Mouse (Mus musculus) liver, embryonic 13.5 days (tissue): Measurements from ENCODE around the gene 1110032A03Rik. TPM values are rescaled to one million over a fixed set of nuclear protein-coding genes. Genes with fewer than 3 reads are reported as not detected.
A peak's percentile ranks its signal among the peaks of the same experiment; 100 is the strongest.

ENCODE experiments used
- ATAC-seq: fragments of 200-750 bp; cut with Nextera tagmentation; 2 replicates; pipeline ENCODE4 v1.8.0; 2017; ENCODE audit warnings: low read depth, mild to moderate bottlenecking, moderate number of reproducible peaks, moderate library complexity
- DNase-seq: peaks from one replicate; pipeline ENCODE4 v3.0.0; 2022
- H3K27ac ChIP-seq: fragments of 300-500 bp; sonication (generic); 2 replicates; pipeline ENCODE4 v1.5.1; 2015; ENCODE audit warnings: moderate library complexity, mild to moderate bottlenecking, inconsistent platforms
- H3K27me3 ChIP-seq: fragments of 300-500 bp; sonication (generic); 2 replicates; pipeline ENCODE4 v1.6.1; 2015; ENCODE audit warnings: mild to moderate bottlenecking, inconsistent platforms
- H3K36me3 ChIP-seq: fragments of 300-500 bp; sonication (generic); 2 replicates; pipeline ENCODE4 v1.6.1; 2015; ENCODE audit warnings: mild to moderate bottlenecking, inconsistent platforms
- H3K4me1 ChIP-seq: fragments of 300-500 bp; sonication (generic); replicated peaks from 2 replicates; pipeline ENCODE4 v1.6.1; 2015; ENCODE audit warnings: inconsistent platforms
- H3K4me2 ChIP-seq: fragments of 300-500 bp; sonication (generic); 2 replicates; pipeline ENCODE4 v1.6.1; 2015; ENCODE audit warnings: inconsistent platforms, mild to moderate bottlenecking, moderate library complexity
- H3K4me3 ChIP-seq: fragments of 300-500 bp; sonication (generic); replicated peaks from 2 replicates; pipeline ENCODE4 v1.5.1; 2015; ENCODE audit warnings: mild to moderate bottlenecking, inconsistent platforms
- H3K9ac ChIP-seq: fragments of 300-500 bp; sonication (generic); 2 replicates; pipeline ENCODE4 v1.6.1; 2015; ENCODE audit warnings: mild to moderate bottlenecking, inconsistent platforms
- H3K9me3 ChIP-seq: fragments of 300-500 bp; sonication (generic); replicated peaks from 2 replicates; pipeline ENCODE4 v1.6.1; 2016; ENCODE audit warnings: inconsistent platforms
- WGBS: fragments of 180-500 bp; shearing (Covaris S2); methylation state at CpG from one replicate; pipeline ENCODE4 v1.1.7; 2015; ENCODE audit not compliant: insufficient replicate concordance; 5-methylcytosine and 5-hydroxymethylcytosine counted together
- polyA plus RNA-seq: library from polyadenylated mRNA; unstranded; fragments of >200 nt; fragmentation: Nextera tagmentation; extraction: Ambion mirVana; gene quantifications from 2 replicates; pipeline ENCODE4 v1.2.1, GENCODE M21; 2015

1110032A03Rik gene
- polyA plus RNA-seq, 1 experiment from 2014 or later: 14.6 TPM

DNA sequence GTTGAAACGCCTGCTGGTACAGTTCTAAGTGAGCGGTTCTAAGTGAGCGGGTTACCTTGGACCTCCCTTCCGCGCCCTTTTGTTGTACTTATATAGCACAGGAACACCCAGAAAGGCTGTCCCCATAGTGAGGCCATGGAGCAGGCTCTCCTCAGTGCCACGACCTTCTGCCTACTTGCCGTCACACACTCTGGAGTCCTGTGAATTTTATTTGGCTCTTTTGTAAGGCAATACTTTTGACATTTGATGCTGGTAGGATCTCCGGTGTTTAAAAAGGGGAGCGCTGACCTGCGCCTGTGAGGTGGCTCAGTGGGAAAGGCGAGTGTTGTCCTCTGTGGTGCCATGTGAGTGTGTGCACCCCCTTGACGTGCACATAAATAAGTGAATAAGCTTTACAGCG lies 33.8 kb upstream of the 1110032A03Rik start:
- Histone ChIP-seq H3K4me2 (no peak overlapping the region), H3K9ac (no peak overlapping the region), H3K27ac (peak overlapping the region; percentile 87), H3K4me3 (no peak overlapping the region), H3K9me3 (no peaks in the 10 kb centered on the region), H3K27me3 (no peaks in the 10 kb centered on the region), H3K4me1 (peaks cover 83% of the 10 kb centered on the region), H3K36me3 (peaks cover 53% of the 10 kb centered on the region)
- no peak for ATAC-seq
- 91% methylated on average over 13 of the region's 13 CpGs for WGBS
- no peak for DNase-seq

DNA sequence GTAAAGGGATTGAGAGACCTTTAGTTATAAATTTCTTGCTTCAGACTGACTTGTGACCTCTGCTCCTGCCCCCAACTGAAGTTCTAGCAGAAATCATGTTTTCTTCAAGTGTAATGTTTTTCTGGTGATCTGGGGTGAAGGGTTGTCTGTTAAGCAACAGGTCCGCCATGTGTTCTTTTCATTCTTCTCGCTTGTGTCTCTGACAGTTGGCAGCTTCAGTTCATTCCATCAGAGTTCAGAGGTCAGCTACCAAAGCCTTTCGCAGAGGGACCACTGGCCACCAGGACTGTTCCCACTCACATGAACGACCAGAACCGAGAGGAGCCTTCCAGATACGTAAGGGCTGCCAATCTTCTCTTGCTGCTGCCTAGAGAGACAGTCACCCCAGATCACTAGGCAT lies 33.2 kb upstream of the 1110032A03Rik start:
- Histone ChIP-seq H3K4me1 (peaks cover 83% of the 10 kb centered on the region), H3K9me3 (no peaks in the 10 kb centered on the region), H3K27me3 (no peaks in the 10 kb centered on the region), H3K9ac (no peak overlapping the region), H3K27ac (peak overlapping the region; percentile 87), H3K36me3 (peaks cover 58% of the 10 kb centered on the region), H3K4me2 (no peak overlapping the region), H3K4me3 (no peak overlapping the region)
- 86% methylated on average over 6 of the region's 6 CpGs for WGBS
- ATAC-seq: no peak
- no peak for DNase-seq

DNA sequence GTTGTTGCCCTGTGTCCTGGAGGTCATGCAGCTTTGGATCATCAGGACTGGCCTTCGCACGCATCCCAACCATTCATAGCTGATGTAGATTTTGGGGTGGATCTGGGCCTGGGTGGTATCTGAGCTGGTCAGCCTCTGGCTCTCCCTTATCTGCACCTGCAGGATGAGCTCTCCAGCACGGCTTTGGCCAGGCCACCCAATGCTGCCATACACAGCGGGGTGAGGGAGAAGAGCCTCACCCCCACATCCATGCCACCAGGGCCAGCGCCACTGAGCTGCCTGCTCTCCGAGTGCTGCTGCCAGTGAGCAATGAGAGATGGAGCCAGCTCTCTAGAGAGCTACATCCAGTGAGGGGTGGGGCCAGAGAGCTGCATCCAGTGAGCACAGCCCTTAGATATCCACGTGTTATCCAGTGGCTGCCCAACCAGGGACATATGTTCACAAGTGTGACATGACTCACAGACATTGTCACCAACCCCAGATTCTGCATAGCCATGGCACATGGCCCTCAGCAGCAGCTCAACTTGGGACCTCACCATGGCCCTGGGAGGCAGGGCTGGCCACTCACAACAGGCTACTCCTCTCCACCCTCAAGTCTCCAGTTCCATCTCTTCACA lies 27.8 kb upstream of the 1110032A03Rik start:
- Histone ChIP-seq H3K4me2 (peak overlapping the region; percentile 48), H3K27ac (peak overlapping the region; percentile 92), H3K4me3 (no peak overlapping the region; the same call in 1 of the 2 replicates), H3K9me3 (no peaks in the 10 kb centered on the region), H3K4me1 (peaks cover 56% of the 10 kb centered on the region), H3K27me3 (no peaks in the 10 kb centered on the region), H3K9ac (peak overlapping the region; percentile 61), H3K36me3 (peaks cover 53% of the 10 kb centered on the region)
- 37% methylated on average over 7 of the region's 7 CpGs for WGBS
- DNase-seq: peak; percentile 82
- peak; percentile 99 for ATAC-seq

DNA sequence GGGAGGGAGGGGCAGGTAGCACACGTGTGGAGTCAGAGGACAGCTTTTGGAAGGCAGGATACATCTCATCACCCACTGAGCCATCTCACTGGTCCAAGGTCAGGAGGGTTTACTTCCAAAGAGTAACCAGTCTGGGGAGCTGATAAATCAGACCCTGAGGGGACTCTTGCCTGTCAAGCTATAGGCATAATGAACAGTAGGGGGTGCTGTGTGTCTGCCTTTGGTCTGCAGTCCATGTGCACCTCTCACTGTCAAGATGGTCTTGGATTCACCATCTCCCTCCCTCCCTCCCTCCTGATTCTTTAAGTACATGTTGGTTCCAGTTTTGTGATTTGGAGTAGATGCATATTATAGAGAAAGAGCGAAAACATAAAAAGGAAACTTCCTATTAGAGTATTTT lies 25.7 kb upstream of the 1110032A03Rik start:
- Histone ChIP-seq H3K9ac (no peak overlapping the region), H3K9me3 (no peaks in the 10 kb centered on the region), H3K4me3 (no peak overlapping the region), H3K27ac (peak overlapping the region; percentile 92; the same call in 1 of the 2 replicates), H3K27me3 (no peaks in the 10 kb centered on the region), H3K4me1 (peaks cover 43% of the 10 kb centered on the region), H3K36me3 (peaks cover 37% of the 10 kb centered on the region), H3K4me2 (no peak overlapping the region)
- DNase-seq: peak; percentile 72
- no peak for ATAC-seq
- WGBS: 39% methylated on average over 2 of the region's 2 CpGs

DNA sequence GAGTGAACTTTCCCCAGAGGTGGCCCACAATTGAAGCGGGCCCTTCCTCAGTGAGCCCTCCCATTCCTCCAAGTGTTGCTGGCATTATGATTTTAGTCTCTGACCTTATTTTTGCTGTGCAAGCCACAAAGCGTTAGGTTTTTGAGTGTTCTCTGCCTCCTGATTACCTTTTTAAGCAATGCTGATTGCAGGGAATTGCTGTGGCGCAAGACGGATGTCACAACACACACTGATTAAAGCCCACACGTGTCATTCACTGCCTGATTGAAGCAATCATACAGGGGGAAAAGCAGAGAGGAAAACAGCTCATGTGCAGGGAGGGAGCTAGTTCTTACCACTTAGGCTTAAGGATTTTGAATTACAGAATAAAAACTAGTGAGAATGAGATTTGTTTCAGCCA lies 23.0 kb upstream of the 1110032A03Rik start:
- H3K36me3 ChIP-seq: peaks cover 30% of the 10 kb centered on the region
- no peak for DNase-seq

DNA sequence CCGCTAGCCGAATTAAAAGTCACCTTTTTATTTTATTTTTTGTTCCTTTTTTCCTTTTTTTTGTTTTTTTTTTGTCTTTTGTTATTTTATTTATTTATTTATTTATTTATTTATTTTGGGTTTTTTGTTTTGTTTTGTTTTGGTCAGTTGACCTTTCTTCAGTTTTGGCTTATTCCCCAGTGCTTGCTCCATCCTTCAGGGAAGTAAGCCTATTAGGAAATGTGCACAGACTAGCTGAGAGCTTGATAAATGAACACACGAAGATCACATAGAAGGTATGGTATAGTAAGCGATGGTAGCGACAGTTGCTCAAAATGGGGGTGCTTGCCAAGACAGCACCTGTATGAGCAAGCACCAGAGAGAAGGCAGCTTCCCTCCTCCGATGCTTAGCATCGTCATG lies 22.3 kb upstream of the 1110032A03Rik start:
- ATAC-seq: no peak
- Histone ChIP-seq H3K4me2 (no peak overlapping the region), H3K27me3 (no peaks in the 10 kb centered on the region), H3K9ac (no peak overlapping the region), H3K27ac (no peak overlapping the region), H3K4me1 (peaks cover 15% of the 10 kb centered on the region), H3K9me3 (no peaks in the 10 kb centered on the region), H3K4me3 (no peak overlapping the region), H3K36me3 (peaks cover 25% of the 10 kb centered on the region)
- no peak for DNase-seq
- WGBS: 86% methylated on average over 7 of the region's 7 CpGs

More for the DNA sequence above, 23.0 kb upstream of the 1110032A03Rik start:
- Histone ChIP-seq H3K27ac (no peak overlapping the region), H3K4me1 (peaks cover 23% of the 10 kb centered on the region), H3K27me3 (no peaks in the 10 kb centered on the region), H3K4me3 (no peak overlapping the region), H3K4me2 (no peak overlapping the region), H3K9ac (no peak overlapping the region), H3K9me3 (no peaks in the 10 kb centered on the region)
- 74% methylated on average over 5 of the region's 5 CpGs for WGBS
- ATAC-seq: no peak

DNA sequence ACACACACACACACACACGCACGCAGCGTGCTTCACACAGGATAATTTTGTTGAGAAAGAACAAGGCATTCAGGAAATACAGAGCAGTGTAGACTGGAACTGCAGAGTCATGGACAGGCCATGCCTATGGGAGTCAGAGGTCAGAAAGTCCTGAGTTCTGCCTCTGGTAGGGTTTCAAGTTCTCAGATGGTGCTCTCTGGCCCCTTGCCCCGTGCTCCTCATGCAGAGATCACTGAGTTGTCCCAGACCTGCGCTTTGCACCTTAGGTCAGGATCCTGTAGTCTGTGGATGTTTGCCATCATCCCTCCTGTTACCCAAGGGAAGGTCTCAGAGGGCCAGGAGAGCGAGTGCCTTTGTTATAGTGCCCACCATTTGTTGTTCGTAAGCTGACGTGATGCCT lies 21.5 kb upstream of the 1110032A03Rik start:
- Histone ChIP-seq H3K27me3 (no peaks in the 10 kb centered on the region), H3K27ac (no peak overlapping the region), H3K9ac (no peak overlapping the region), H3K4me2 (no peak overlapping the region), H3K4me3 (no peak overlapping the region), H3K9me3 (no peaks in the 10 kb centered on the region), H3K4me1 (peaks cover 7% of the 10 kb centered on the region), H3K36me3 (peaks cover 27% of the 10 kb centered on the region)
- no peak for DNase-seq
- no peak for ATAC-seq
- WGBS: 86% methylated on average over 8 of the region's 8 CpGs

DNA sequence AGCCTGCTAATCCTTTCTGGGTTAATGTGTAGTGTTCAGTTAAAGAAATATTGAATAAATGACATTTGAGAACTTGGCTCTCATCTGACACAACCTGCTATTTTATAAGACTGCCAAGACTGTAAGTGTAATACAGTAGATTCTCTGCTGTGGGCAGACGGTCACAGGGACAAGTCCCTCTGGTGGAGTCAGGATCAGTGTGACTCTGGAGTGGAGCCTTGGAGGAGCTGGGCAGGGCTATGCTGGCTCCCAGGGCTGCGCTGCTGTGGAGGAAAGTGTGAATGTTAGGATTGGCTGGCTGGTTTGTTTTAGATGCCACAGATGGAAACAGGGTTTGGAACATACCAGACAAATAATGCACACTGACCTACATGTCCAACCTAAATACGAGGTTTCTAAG lies 19.9 kb upstream of the 1110032A03Rik start:
- Histone ChIP-seq H3K9ac (no peak overlapping the region), H3K4me2 (no peak overlapping the region), H3K4me3 (no peak overlapping the region), H3K27me3 (no peaks in the 10 kb centered on the region), H3K9me3 (no peaks in the 10 kb centered on the region), H3K4me1 (no peaks in the 10 kb centered on the region), H3K36me3 (peaks cover 34% of the 10 kb centered on the region), H3K27ac (no peak overlapping the region)
- ATAC-seq: no peak
- WGBS: 80% methylated on average over 3 of the region's 3 CpGs
- DNase-seq: no peak

DNA sequence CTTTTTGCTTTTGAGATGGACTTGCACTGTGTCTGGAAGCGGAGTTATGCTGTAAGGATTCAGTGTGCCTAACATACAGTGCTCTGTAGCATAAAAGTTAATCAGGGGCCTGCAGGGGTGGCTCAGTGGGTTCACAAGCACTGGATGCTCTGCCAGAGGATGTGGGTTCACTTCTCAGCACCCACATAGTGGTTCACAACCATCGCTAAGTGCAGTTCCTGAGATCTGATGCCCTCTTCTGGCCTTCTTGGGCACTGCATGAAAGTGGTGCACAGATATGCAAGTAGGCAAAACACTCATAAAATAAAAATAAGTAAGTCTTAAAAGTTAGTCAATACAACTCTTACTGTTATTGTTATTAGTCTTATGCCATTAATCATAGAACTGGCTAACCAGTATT lies 6.8 kb upstream of the 1110032A03Rik start:
- ATAC-seq: no peak
- Histone ChIP-seq H3K9ac (no peak overlapping the region), H3K4me3 (no peak overlapping the region), H3K27me3 (no peaks in the 10 kb centered on the region), H3K4me2 (no peak overlapping the region), H3K36me3 (peaks cover 66% of the 10 kb centered on the region), H3K9me3 (no peaks in the 10 kb centered on the region), H3K4me1 (no peaks in the 10 kb centered on the region), H3K27ac (no peak overlapping the region)
- peak; percentile 31 for DNase-seq
- WGBS: 71% methylated on average over 2 of the region's 2 CpGs

DNA sequence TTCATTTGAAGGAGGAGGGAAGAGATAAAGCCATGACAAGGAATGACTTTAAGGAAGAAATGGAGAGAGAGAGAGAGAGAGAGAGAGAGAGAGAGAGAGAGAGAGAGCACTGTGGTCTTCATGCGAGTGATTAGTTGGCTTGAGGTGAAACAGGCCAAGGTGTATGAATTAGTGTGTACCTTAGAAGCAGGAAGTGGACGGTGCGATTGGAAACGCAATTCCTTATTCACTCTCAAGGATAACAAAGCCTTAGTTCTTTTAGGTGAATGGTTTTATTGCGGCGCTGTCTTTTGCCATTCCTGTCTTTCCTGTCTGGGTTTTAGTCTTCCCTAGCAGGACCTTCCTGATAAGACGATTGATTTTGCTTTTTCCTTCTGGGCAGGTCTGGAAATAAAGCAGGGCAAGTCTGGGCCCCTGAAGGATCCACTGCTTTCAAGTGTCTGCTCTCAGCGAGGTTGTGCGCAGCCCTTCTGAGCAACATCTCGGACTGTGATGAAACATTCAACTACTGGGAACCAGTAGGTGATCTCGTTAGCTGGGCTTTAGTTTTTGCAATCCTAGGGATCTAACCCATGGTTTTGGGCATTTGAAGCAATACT lies 941 bp upstream of the 1110032A03Rik start:
- Histone ChIP-seq H3K9ac (peak overlapping the region; percentile 90), H3K27me3 (no peaks in the 10 kb centered on the region), H3K4me2 (peak overlapping the region; percentile 96), H3K27ac (no peak overlapping the region), H3K36me3 (peaks cover 32% of the 10 kb centered on the region), H3K9me3 (no peaks in the 10 kb centered on the region), H3K4me1 (peaks cover 40% of the 10 kb centered on the region), H3K4me3 (peak overlapping the region; percentile 94)
- ATAC-seq (no peak), DNase-seq (no peak)
- WGBS: 54% methylated on average over 11 of the region's 11 CpGs

DNA sequence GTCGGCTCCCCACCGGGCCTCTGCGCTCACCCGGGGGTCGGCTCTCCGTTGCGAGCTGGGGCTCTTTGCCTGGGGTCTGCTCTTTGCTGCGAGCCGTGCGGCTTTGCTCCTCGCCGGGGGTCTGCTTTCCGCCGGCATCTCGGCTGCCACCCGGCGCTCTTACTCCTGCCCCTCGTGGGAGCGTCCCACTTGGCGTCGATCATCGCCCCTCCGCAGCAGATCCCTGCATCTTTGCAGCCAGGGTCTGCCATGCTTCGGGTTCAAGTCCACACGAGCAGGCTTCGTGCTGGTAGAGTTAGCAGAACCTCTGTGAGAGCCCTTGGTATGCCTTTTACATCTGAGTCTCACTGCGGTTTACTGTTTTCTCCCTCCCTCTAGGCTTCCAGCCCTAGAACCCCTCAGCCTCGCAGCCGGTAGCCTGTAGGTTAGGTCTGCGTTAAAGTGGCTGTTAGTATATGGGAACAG lies 374 bp upstream of the 1110032A03Rik start:
- H3K36me3 ChIP-seq: peaks cover 33% of the 10 kb centered on the region
- WGBS: under 1% methylated on average over 29 of the region's 30 CpGs
- H3K9me3 ChIP-seq: no peaks in the 10 kb centered on the region

More for the DNA sequence above, 374 bp upstream of the 1110032A03Rik start:
- Histone ChIP-seq H3K9ac (peak overlapping the region; percentile 90), H3K4me2 (peak overlapping the region; percentile 96), H3K4me1 (peaks cover 40% of the 10 kb centered on the region), H3K4me3 (peak overlapping the region; percentile 94), H3K27ac (peak overlapping the region; percentile 78), H3K27me3 (no peaks in the 10 kb centered on the region)
- no peak for DNase-seq
- peak; percentile 45 for ATAC-seq
